Mouse (Mus musculus): Measurements from ENCODE around the gene Ptpn6. TPM values are rescaled to one million over a fixed set of nuclear protein-coding genes. Genes with fewer than 3 reads are reported as not detected.

Gene Ptpn6
- polyA plus RNA-seq, 1 experiment: 31.7 TPM

- 34% methylated on average over 26 of the region's 26 CpGs for WGBS
- Histone ChIP-seq H3K4me1 (ENCODE audit: control insufficient read depth, insufficient read depth, low read length) (peaks cover 15% of the 10 kb centered on the region), H3K27me3 (replicated peaks; ENCODE audit: control insufficient read depth, insufficient read depth, low read length) (no peaks in the 10 kb centered on the region), H3K36me3 (ENCODE audit: control insufficient read depth, insufficient read depth, low read length) (0 out of 2 replicates have a peak, but pooled peaks cover 1% of the 10 kb centered on the region), H3K27ac (ENCODE audit: insufficient read depth, low read depth, low read length) (peak overlapping the region; percentile 72), H3K4me3 (ENCODE audit: insufficient read depth, low read depth, low read length) (peak overlapping the region; percentile 45)
- TF ChIP-seq POLR2A (IDR thresholded peaks at IDR 0.05; ENCODE audit: low read depth, low read length) (no peak), CTCF (conservative IDR thresholded peaks at IDR 0.05; ENCODE audit: insufficient read depth, insufficient read length, low read depth, low read length) (no peak)
- DNase-seq: peak; percentile 33
Observed at GRCm38 (mm10) chr6:124744755-124745321, 6.3 kb upstream of the Ptpn6 start.

- no peak overlapping the region for H3K4me3 ChIP-seq (ENCODE audit: insufficient read depth, low read depth, low read length)
- H3K4me1 ChIP-seq (ENCODE audit: control insufficient read depth, insufficient read depth, low read length): peaks cover 18% of the 10 kb centered on the region
- no peak for TF ChIP-seq POLR2A (IDR thresholded peaks at IDR 0.05; ENCODE audit: low read depth, low read length)
- no peak for TF ChIP-seq CTCF (conservative IDR thresholded peaks at IDR 0.05; ENCODE audit: insufficient read depth, insufficient read length, low read depth, low read length)
- H3K27me3 ChIP-seq (replicated peaks; ENCODE audit: control insufficient read depth, insufficient read depth, low read length): no peaks in the 10 kb centered on the region
- 0 out of 2 replicates have a peak, but pooled peaks cover 1% of the 10 kb centered on the region for H3K36me3 ChIP-seq (ENCODE audit: control insufficient read depth, insufficient read depth, low read length)
- DNase-seq: no peak
- H3K27ac ChIP-seq (ENCODE audit: insufficient read depth, low read depth, low read length): no peak overlapping the region
- WGBS: 82% methylated on average over 8 of the region's 8 CpGs
Observed at GRCm38 (mm10) chr6:124743647-124744046, 5.1 kb upstream of the Ptpn6 start.

GRCm38 (mm10) chr6:124742839-124743514, 4.5 kb upstream of the Ptpn6 start:
- Histone ChIP-seq H3K4me1 (ENCODE audit: control insufficient read depth, insufficient read depth, low read length) (peaks cover 19% of the 10 kb centered on the region), H3K4me3 (ENCODE audit: insufficient read depth, low read depth, low read length) (no peak overlapping the region), H3K27ac (ENCODE audit: insufficient read depth, low read depth, low read length) (no peak overlapping the region), H3K27me3 (replicated peaks; ENCODE audit: control insufficient read depth, insufficient read depth, low read length) (no peaks in the 10 kb centered on the region), H3K36me3 (ENCODE audit: control insufficient read depth, insufficient read depth, low read length) (no peaks in the 10 kb centered on the region)
- WGBS: 86% methylated on average over 15 of the region's 15 CpGs
- DNase-seq: no peak
- TF ChIP-seq CTCF (conservative IDR thresholded peaks at IDR 0.05; ENCODE audit: insufficient read depth, insufficient read length, low read depth, low read length) (no peak), POLR2A (IDR thresholded peaks at IDR 0.05; ENCODE audit: low read depth, low read length) (no peak)

- Histone ChIP-seq H3K4me1 (ENCODE audit: control insufficient read depth, insufficient read depth, low read length) (peaks cover 24% of the 10 kb centered on the region), H3K27me3 (replicated peaks; ENCODE audit: control insufficient read depth, insufficient read depth, low read length) (no peaks in the 10 kb centered on the region), H3K4me3 (ENCODE audit: insufficient read depth, low read depth, low read length) (peak overlapping the region; percentile 47), H3K27ac (ENCODE audit: insufficient read depth, low read depth, low read length) (peak overlapping the region; percentile 99), H3K36me3 (ENCODE audit: control insufficient read depth, insufficient read depth, low read length) (no peaks in the 10 kb centered on the region)
- DNase-seq: no peak
- no peak for TF ChIP-seq CTCF (conservative IDR thresholded peaks at IDR 0.05; ENCODE audit: insufficient read depth, insufficient read length, low read depth, low read length)
- TF ChIP-seq POLR2A (IDR thresholded peaks at IDR 0.05; ENCODE audit: low read depth, low read length): no peak
- 68% methylated on average over 3 of the region's 3 CpGs for WGBS
Observed at GRCm38 (mm10) chr6:124741842-124742241, 3.3 kb upstream of the Ptpn6 start.

- no peak for TF ChIP-seq CTCF (conservative IDR thresholded peaks at IDR 0.05; ENCODE audit: insufficient read depth, insufficient read length, low read depth, low read length)
- TF ChIP-seq POLR2A (IDR thresholded peaks at IDR 0.05; ENCODE audit: low read depth, low read length): peak; percentile 17
Observed at GRCm38 (mm10) chr6:124740888-124741761, 2.6 kb upstream of the Ptpn6 start, which contains the start of gene Grcc10. Grcc10 (minus strand) TSS chr6:124741374.

GRCm38 (mm10) chr6:124740211-124740887, 1.8 kb upstream of the Ptpn6 start:
- Histone ChIP-seq H3K4me1 (ENCODE audit: control insufficient read depth, insufficient read depth, low read length) (peaks cover 21% of the 10 kb centered on the region), H3K36me3 (ENCODE audit: control insufficient read depth, insufficient read depth, low read length) (no peaks in the 10 kb centered on the region), H3K27me3 (replicated peaks; ENCODE audit: control insufficient read depth, insufficient read depth, low read length) (no peaks in the 10 kb centered on the region), H3K27ac (ENCODE audit: insufficient read depth, low read depth, low read length) (peak overlapping the region; percentile 99), H3K4me3 (ENCODE audit: insufficient read depth, low read depth, low read length) (peak overlapping the region; percentile 74)
- TF ChIP-seq POLR2A (IDR thresholded peaks at IDR 0.05; ENCODE audit: low read depth, low read length): peak; percentile 2
- peak; percentile 49; the same call in 1 of the 2 replicates for TF ChIP-seq CTCF (conservative IDR thresholded peaks at IDR 0.05; ENCODE audit: insufficient read depth, insufficient read length, low read depth, low read length)
- DNase-seq: peak; percentile 67
- WGBS: under 1% methylated on average over 29 of the region's 29 CpGs

More at GRCm38 (mm10) chr6:124740888-124741761, 2.6 kb upstream of the Ptpn6 start, which contains the start of gene Grcc10:
- H3K4me1 ChIP-seq (ENCODE audit: control insufficient read depth, insufficient read depth, low read length): peaks cover 21% of the 10 kb centered on the region
- DNase-seq: peak; percentile 92
- H3K36me3 ChIP-seq (ENCODE audit: control insufficient read depth, insufficient read depth, low read length): no peaks in the 10 kb centered on the region
- peak within 1 kb of the TSS; percentile 74 for H3K4me3 ChIP-seq (ENCODE audit: insufficient read depth, low read depth, low read length)
- H3K27ac ChIP-seq (ENCODE audit: insufficient read depth, low read depth, low read length): peak within 1 kb of the TSS; percentile 99
- under 1% methylated on average over 41 of the region's 41 CpGs for WGBS
- H3K27me3 ChIP-seq (replicated peaks; ENCODE audit: control insufficient read depth, insufficient read depth, low read length): no peaks in the 10 kb centered on the region

Measured in kidney, adult 2 months (tissue).